Mouse (Mus musculus) cerebellum, adult (tissue): ENCODE measurements at regions not wholly inside any gene's neighbourhood (a gene's known extent, or its start where the extent isn't known, plus 50 kb on each side); places are given as distances from the start of the nearest gene placed in this dataset.

Experiments
- ATAC-seq: cut with Nextera tagmentation; 2 replicates; pipeline ENCODE4 v1.9.2; 2017; ENCODE audit warnings: mild to moderate bottlenecking, moderate library complexity, mixed read lengths; ENCODE audit not compliant: insufficient number of reproducible peaks, low FRiP score, low TSS enrichment

GRCm38 (mm10) chr5:118353061-118353460 is 108.0 kb downstream of the 2410131K14Rik start:
- no peak for ATAC-seq

DNA sequence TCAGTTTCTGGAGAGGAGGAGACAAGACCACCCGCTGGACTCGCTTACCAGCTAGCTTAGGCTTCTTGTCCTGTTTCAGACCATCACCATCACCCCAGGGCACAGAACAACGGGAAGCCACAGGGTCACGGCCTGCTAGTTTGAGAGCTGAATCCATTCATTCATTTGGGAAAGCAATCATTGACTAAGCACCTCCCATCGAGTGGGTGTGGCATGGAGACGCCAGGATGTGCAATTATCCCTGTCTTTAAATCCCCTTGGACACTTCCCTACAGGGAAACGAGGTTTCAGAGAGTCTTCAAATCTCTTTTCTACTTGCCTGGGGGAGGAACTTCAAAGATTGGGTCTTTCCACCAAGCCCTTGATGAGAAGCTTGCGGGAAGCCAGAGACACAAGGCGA is 108.7 kb downstream of the 2410131K14Rik start:
- ATAC-seq: no peak

DNA sequence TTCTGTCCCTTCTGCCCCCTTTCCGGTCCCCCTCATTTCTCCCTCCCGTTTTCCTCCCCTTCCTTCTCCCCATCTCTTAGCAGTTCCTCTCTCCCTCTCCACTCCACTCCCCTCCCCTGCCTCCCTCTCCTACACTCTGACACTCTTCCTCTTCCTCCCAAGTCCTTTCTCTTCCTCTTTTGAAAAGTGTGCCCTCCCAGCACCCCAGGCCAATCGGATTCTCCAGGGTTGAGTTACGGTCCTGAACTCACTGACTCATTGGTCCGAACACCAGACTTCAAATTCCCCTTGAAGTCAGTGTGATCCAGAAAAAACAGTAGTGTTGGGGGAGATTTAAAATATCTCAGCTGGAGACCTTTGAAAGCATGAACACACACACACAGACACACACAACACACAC is 109.1 kb downstream of the 2410131K14Rik start:
- ATAC-seq: no peak

- no peak for ATAC-seq
Measured at GRCm38 (mm10) chr5:118354871-118355270, 109.8 kb downstream of the 2410131K14Rik start.

GRCm38 (mm10) chr5:118355287-118355686 is 110.3 kb downstream of the 2410131K14Rik start:
- no peak for ATAC-seq

GRCm38 (mm10) chr5:118355691-118356337 is 110.8 kb downstream of the 2410131K14Rik start:
- no peak for ATAC-seq

DNA sequence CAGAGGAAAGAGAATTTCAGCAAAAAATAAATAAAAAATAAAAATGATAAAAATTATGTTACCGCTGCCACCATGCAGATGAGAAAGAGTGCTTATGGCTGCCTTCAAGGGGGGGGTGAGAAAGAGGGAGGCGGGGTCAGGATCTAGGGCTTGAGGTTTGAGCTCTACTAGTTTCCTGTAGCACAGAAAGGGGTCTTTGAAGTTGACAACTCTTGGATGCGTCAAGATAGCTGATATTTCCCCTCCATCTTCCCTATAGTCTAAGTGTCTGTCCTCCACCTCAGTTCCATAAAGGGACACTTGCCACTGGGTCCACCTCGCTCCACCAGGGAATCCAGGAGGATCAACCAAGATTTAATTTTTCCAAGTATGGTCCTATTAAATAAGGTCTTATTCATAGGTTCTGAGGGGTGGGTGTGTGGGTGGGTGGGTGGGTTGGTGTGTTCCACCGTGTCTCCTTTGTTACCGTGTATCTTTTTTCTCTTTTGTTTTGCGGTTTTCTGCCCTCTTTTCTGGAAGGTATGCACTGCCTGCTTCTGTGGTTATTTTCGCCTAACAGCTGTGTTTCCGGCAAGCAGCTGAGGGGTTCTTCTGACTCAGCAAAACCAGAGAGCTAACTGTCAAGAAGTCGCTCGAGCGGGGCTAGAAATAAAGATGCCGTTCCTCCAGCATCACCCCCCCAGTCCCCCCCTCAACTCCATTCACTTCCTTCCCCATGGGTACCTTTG is 114.8 kb downstream of the 2410131K14Rik start:
- no peak for ATAC-seq

DNA sequence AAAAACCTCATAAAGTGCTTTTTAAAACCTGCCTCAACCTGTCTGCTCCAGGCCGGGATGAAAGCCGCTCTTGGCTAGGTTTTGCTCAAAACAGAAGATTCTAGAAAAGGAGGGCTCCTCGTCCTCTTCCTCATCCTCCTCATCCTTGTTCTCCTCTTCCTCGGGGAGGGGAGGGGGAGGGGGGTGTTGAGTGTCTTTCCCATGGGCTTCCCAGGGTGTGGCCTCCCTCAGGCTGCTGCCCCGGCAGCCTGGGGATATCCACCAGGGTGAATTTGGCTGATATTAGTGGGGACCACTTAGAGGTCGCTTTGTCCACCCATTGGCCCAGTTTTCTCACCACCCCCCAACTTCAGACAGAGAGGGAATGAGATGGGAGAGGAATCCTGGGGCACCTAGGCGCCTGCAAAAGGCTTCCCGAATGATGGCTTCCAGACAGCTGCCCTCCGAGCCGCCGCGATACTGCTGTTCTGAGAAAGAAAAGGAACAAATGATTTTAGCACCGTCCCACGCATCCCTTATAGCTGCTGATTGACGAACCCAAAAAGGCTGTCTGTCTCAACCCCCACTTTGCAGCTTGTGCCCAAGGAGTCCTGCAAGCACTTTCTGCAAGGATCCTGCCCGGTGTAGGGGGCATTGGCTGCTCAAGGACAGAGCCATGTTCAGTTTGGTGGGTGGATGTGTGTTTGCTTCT is 115.5 kb downstream of the 2410131K14Rik start:
- no peak for ATAC-seq

GRCm38 (mm10) chr5:118361133-118361852 is 116.3 kb downstream of the 2410131K14Rik start:
- ATAC-seq: no peak

DNA sequence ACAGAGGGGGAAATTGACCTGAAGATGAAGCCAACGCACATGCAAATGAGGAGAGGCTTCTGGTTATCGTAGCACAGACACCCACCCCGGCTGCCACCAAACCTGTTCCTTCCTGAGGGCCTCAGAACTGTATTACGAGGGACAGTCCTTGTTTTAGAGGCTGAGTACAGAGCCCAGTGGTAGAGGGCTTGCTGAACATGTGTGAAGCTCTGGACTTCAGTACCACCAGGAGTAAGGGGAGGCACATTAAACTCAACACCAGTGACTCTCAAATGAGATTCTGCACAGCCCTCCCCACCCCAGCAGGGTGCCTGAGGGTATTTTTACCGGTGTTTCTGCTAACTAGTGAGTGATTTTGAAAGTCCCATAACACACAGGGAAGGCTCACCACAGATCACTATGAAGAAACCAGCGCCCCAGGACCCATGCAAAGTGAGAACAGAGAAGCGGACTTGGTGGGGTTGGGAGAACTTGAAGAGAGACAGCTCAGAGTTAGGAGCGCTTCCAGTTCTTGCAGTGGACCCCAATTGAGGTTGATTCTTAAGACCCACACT is 116.9 kb downstream of the 2410131K14Rik start:
- ATAC-seq: no peak

GRCm38 (mm10) chr5:118362738-118363137 is 117.7 kb downstream of the 2410131K14Rik start:
- ATAC-seq: no peak

GRCm38 (mm10) chr5:118363154-118363553 is 118.1 kb downstream of the 2410131K14Rik start:
- no peak for ATAC-seq

DNA sequence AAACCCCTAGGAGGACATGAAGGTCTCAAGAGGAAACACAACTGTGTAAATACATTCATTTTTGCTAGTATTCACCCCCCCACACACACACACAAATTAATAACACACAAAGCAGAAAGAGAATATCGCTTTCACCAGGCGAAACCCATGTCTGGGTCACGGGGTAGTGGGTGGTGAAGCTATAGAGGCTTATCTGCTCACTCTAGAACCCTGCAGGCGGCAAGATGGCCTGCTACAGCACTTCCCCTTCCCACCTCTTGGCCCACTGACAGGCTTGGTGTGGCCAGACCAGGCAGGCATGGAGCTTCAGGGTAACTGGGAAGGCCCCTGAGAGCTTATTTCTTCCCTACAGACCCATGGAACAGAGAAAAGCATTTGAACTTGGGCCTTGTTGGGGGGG is 119.6 kb downstream of the 2410131K14Rik start:
- no peak for ATAC-seq

DNA sequence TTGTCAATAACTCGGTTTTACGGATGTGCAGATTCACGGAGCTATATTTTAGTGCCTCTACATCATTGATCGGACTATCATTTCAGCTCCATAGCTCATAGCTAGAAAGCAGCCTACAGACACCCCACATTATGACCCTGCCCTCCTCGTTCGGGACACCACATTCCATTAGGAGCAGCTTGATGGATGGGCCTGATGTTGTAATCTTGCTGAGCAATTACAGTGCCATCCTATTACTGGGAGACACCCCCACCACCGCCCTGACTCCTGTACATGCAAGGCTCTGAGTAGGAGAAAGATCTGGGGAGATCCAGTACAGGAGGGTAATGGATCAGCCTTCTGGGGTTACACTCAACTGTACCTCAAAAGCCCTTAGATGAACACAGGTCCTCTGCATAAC is 120.2 kb downstream of the 2410131K14Rik start:
- no peak for ATAC-seq

DNA sequence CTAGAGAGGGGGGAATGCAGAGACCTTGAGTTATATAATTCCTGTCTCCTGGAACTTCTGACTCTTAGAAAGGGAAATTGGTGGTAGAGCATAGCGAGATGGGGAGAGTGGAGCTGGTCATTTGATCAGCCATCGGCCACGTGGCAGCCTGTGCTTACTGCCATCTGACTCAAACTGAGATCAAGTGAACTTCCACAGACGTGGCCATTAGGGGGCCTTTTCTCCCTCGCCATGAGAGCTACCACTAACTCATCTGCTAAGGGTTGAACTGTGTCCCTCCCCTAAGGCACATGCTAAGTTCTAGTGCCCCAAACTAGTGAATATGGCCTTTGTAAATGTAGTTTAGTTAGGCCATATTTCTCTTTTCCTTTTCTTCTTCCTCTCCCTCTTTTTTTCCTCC is 120.6 kb downstream of the 2410131K14Rik start:
- ATAC-seq: no peak

DNA sequence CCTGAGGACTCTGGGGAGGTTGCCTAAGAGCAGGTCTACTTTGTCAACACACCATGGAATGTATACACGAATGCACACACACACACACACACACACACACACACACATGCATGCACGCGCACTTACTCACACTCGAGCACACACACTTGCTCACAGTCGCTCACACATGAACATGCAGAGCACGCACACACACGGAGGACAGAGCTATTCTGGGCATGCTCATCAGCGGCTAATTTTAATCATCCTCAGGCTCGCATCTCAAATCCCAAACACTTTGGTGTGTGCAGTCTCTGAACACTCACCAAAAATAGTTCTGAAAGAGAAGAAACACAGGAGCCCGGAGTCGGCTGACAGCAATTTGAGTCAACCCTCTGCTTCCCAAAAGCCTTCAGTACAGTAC is 122.0 kb downstream of the 2410131K14Rik start:
- no peak for ATAC-seq

DNA sequence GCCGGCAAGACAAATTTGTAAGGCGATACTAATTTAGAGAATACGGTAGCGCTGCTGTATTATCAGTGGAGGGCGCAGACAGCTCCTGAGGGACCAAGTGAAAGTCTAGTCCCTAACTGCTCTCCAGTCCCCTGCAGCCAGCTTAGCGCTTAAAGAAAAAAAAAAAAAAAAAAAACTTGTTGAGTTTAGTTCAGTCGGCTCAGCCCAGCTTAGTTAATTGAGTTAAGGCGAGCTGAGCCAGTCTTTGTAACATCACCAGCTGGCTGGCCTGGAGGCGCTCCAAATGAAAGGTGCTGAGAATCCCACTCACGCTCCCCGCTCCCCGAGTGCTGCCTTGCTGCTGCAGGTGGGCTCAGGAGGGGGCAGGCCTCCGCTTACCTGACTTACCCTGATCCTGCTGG is 128.6 kb downstream of the 2410131K14Rik start:
- no peak for ATAC-seq

DNA sequence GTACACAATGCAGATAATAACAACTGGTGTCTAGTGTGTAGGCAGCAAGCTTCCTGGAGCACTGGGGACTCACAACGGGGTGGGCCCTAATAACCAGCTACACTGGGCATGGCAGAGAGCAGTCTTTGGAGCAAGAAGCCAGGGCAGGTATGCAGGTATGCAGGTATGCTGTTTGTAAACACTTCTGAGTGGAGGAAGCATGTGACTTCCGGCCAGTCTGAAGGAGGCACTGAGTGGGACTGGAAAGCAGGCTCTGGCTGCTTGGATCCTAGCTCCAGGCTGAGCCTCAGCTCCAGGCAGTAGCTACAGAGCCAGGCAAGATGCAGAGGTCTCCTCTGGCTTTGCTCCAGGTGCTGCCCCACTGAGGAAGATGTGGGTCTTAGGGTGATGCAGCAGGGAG is 129.9 kb downstream of the 2410131K14Rik start:
- ATAC-seq: no peak

GRCm38 (mm10) chr5:118375916-118376315 is 130.9 kb downstream of the 2410131K14Rik start:
- no peak for ATAC-seq

DNA sequence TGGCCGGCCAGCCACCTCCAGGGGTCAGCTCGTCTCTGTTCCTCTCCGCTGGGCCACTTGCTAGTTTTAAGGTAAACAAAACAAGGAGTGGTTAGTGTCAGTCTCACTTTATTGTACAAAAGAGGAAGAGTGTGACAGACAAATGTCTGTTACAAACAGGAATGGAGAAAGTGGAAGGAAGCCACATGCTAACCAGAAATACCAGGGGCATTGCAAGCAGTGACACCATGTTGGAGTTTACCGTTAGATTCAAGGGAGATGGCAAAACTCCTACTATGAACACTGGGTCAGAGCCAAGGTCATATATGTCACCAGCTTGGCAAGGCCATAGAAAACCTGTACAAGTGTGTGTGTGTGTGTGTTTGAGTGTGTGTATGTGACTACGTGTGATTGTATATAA is 131.5 kb downstream of the 2410131K14Rik start:
- no peak for ATAC-seq
